Mouse (Mus musculus) stomach, postnatal 0 days (tissue): ENCODE measurements around the gene Gm28051.

Experiments
- CTCF ChIP-seq: IDR thresholded peaks from 2 replicates; pipeline ENCODE4 v1.5.1; 2016; ENCODE audit warnings: antibody characterized with exemption, low read depth, mild to moderate bottlenecking, moderate library complexity
- EP300 ChIP-seq: optimal IDR thresholded peaks from 2 replicates; pipeline ENCODE3; 2016; ENCODE audit warnings: antibody characterized with exemption

GRCm38 (mm10) chr12:102709896-102710295 is 47.7 kb downstream of the Gm28051 start:
- TF ChIP-seq CTCF (no peak), EP300 (no peak)
